Comparison of ENCODE assay signal across 8 mouse cellular contexts in genomic region chr15:82906574-82907061, GRCm38 (mm10).
DNase-seq lines count a peak whose midpoint lies in the region; ATAC-seq and TF ChIP-seq lines count a peak whose summit lies in the region.

No protein-coding gene starts in this region.

- no peak overlapping the region for H3K9ac ChIP-seq in lung, embryonic 16.5 days (ENCODE audit: low read length)
- no peak overlapping the region for H3K9ac ChIP-seq in forebrain, postnatal 0 days
- H3K9ac ChIP-seq in midbrain, embryonic 14.5 days (replicated peaks; ENCODE audit: low read length): no peak overlapping the region; the same call in 1 of the 2 replicates

- no peaks in the 10 kb centered on the region for H3K9me3 ChIP-seq in lung, embryonic 16.5 days (ENCODE audit: control insufficient read depth, low read length)
- no peaks in the 10 kb centered on the region for H3K9me3 ChIP-seq in forebrain, postnatal 0 days (ENCODE audit: low read length)
- H3K9me3 ChIP-seq in midbrain, embryonic 14.5 days (ENCODE audit: control insufficient read depth, low read length): no peaks in the 10 kb centered on the region

- no peaks in the 10 kb centered on the region for H3K36me3 ChIP-seq in lung, embryonic 16.5 days (ENCODE audit: control insufficient read depth, insufficient read depth, low read length)
- no peaks in the 10 kb centered on the region for H3K36me3 ChIP-seq in forebrain, postnatal 0 days (ENCODE audit: insufficient read depth)
- H3K36me3 ChIP-seq in midbrain, embryonic 14.5 days (ENCODE audit: control insufficient read depth, insufficient read depth, low read length): no peaks in the 10 kb centered on the region

- DNase-seq in embryo, embryonic 10 days (ENCODE audit: low spot score): peak; percentile 55
- DNase-seq in embryo, embryonic 10.5 days (ENCODE audit: low spot score): no peak
- DNase-seq in lung, postnatal 25 days (ENCODE audit: low spot score): no peak
- DNase-seq in forebrain, postnatal 0 days: no peak
- DNase-seq in midbrain, embryonic 14.5 days: peak; percentile 61
- DNase-seq in ovary, adult 18-20 months (ENCODE audit: low spot score): no peak
- DNase-seq in thymus, postnatal 14 days: no peak

- peaks cover 6% of the 10 kb centered on the region for H3K4me1 ChIP-seq in lung, embryonic 16.5 days (replicated peaks; ENCODE audit: control insufficient read depth, insufficient read depth, low read length)
- H3K4me1 ChIP-seq in forebrain, postnatal 0 days (ENCODE audit: insufficient read depth): peaks cover 12% of the 10 kb centered on the region; the same call in 1 of the 2 replicates
- peaks cover 57% of the 10 kb centered on the region for H3K4me1 ChIP-seq in midbrain, embryonic 14.5 days (ENCODE audit: control insufficient read depth, insufficient read depth, low read length)

- no peak overlapping the region for H3K4me2 ChIP-seq in lung, embryonic 16.5 days (ENCODE audit: low read depth, low read length)
- no peak overlapping the region for H3K4me2 ChIP-seq in forebrain, postnatal 0 days (ENCODE audit: low read depth)
- H3K4me2 ChIP-seq in midbrain, embryonic 14.5 days (ENCODE audit: low read length): no peak overlapping the region

- TF ChIP-seq CTCF in forebrain, postnatal 0 days (IDR thresholded peaks at IDR 0.05; ENCODE audit: low read depth): peak; percentile 62

- H3K27ac ChIP-seq in lung, embryonic 16.5 days (ENCODE audit: low read length): no peak overlapping the region
- H3K27ac ChIP-seq in forebrain, postnatal 0 days (ENCODE audit: low read depth, low read length): no peak overlapping the region
- H3K27ac ChIP-seq in midbrain, embryonic 14.5 days (replicated peaks; ENCODE audit: low read depth, low read length): peak overlapping the region; percentile 56

- H3K27me3 ChIP-seq in lung, embryonic 16.5 days (ENCODE audit: control insufficient read depth, insufficient read depth, low read depth, low read length): peaks cover 4% of the 10 kb centered on the region
- H3K27me3 ChIP-seq in forebrain, postnatal 0 days (ENCODE audit: insufficient read depth, low read length): no peaks in the 10 kb centered on the region
- H3K27me3 ChIP-seq in midbrain, embryonic 14.5 days (ENCODE audit: control insufficient read depth, insufficient read depth, low read length): no peaks in the 10 kb centered on the region; the same call in 1 of the 2 replicates

- peak; percentile 63; the same call in 1 of the 2 replicates for ATAC-seq in lung, embryonic 16.5 days (ENCODE audit: low read depth)
- ATAC-seq in forebrain, postnatal 0 days: no peak; the same call in 1 of the 2 replicates
- no peak for ATAC-seq in midbrain, embryonic 14.5 days (ENCODE audit: low FRiP score, low TSS enrichment)

- no peak overlapping the region for H3K4me3 ChIP-seq in lung, embryonic 16.5 days (ENCODE audit: low read length)
- H3K4me3 ChIP-seq in forebrain, postnatal 0 days (ENCODE audit: low read depth, low read length): no peak overlapping the region
- no peak overlapping the region for H3K4me3 ChIP-seq in midbrain, embryonic 14.5 days (replicated peaks; ENCODE audit: low read depth, low read length)

- 41% methylated on average over 7 of the region's 7 CpGs for WGBS in lung, embryonic 16.5 days
- WGBS in forebrain, postnatal 0 days: 54% methylated on average over 7 of the region's 7 CpGs
- WGBS in midbrain, embryonic 14.5 days: 61% methylated on average over 7 of the region's 7 CpGs

Comparison
In these comparisons a context has a peak if more than half of its experiments do, and no peak if none do; other contexts are left out.
1. DNase-seq: peak in embryo, embryonic 10 days (single experiment) and midbrain, embryonic 14.5 days (single experiment); none in embryo, embryonic 10.5 days (single experiment), lung, postnatal 25 days (single experiment), forebrain, postnatal 0 days (single experiment), ovary, adult 18-20 months (single experiment) and thymus, postnatal 14 days (single experiment).